Mouse (Mus musculus) embryonic fibroblast, embryonic 13.5 days (primary cell): ENCODE results near the gene Mpv17.

ENCODE experiments used
- CTCF ChIP-seq: IDR thresholded peaks from 2 replicates; pipeline ENCODE4 v1.5.1; 2011; ENCODE audit warnings: mild to moderate bottlenecking, control low read depth, low read length, moderate library complexity, borderline replicate concordance; ENCODE audit not compliant: insufficient read depth
- POLR2A ChIP-seq: IDR thresholded peaks from 2 replicates; pipeline ENCODE4 v1.6.1; 2011; ENCODE audit warnings: low read depth, mild to moderate bottlenecking, control low read depth, low read length, moderate library complexity

- TF ChIP-seq CTCF (no peak), POLR2A (no peak)
Measured at GRCm38 (mm10) chr5:31126050-31126449, 28.0 kb downstream of the Mpv17 start.
